Mouse (Mus musculus): ENCODE measurements around the gene Socs5. TPM values are rescaled to one million over a fixed set of nuclear protein-coding genes. Genes with fewer than 3 reads are reported as not detected.
"Not testable (repeated sequence)": the region's sequence is repeated elsewhere in the genome, so short reads cannot be mapped to it uniquely, and the experiment has no call there.

The Socs5 gene
- 4.8 and 5.2 TPM in 2 replicates for total RNA-seq (2014; rRNA removed)
- 2.4 and 2.9 TPM in 2 replicates for polyA plus RNA-seq (2012; rRNA removed)

GRCm38 (mm10) chr17:87107623-87108221 lies at the start of gene Socs5:
Gene Socs5 (plus strand): TSS chr17:87107679.
- peaks cover 10% of the 10 kb centered on the region; the same call in 1 of the 2 replicates for H3K79me2 ChIP-seq (ENCODE audit: control insufficient read depth, insufficient read depth, low read length)
- DNase-seq (ENCODE audit: extremely low read depth, low read depth, low spot score), result no peak
- H3K9ac ChIP-seq (ENCODE audit: low read depth, low read length), result peak within 1 kb of the TSS; percentile 89
- 0 out of 2 replicates have a peak, but pooled peaks have one; percentile 17 for TF ChIP-seq POLR2A (IDR thresholded peaks at IDR 0.05; ENCODE audit: extremely low read depth, insufficient read depth, low read length)
- TF ChIP-seq CTCF (IDR thresholded peaks at IDR 0.05; ENCODE audit: low read depth, low read length), result no peak
- peak within 1 kb of the TSS; percentile 93 for H3K4me3 ChIP-seq (ENCODE audit: insufficient read depth, low read depth, low read length)
- peak within 1 kb of the TSS; percentile 74 for H3K27ac ChIP-seq (replicated peaks; ENCODE audit: insufficient read depth, low read depth, low read length)
- WGBS, result under 1% methylated on average over 64 of the region's 73 CpGs
- no peaks in the 10 kb centered on the region for H3K36me3 ChIP-seq (ENCODE audit: control insufficient read depth, insufficient read depth, low read length)
- H3K4me1 ChIP-seq (ENCODE audit: control insufficient read depth, insufficient read depth, low read length), result peaks cover 26% of the 10 kb centered on the region
- no peaks in the 10 kb centered on the region for H3K27me3 ChIP-seq (ENCODE audit: control insufficient read depth, insufficient read depth, low read length)

DNA sequence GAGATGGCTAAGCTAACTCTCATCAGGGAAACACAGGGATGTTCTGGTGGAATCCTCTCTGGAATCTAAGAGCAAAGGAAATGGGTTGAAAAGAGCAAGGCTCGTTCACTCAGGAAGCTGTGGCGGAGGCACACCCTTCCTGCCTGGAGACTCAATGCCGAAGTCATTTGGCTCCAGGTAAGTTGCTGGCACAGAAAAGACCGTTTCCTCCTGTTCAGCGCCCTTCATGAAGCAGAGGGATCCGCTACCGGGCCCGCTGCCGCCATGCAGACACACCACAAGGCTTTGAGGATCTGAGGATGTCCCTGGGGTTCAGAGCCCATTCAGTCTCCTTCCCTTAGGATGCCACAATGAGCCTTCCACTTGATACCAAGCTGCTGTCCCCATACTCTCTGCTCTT lies 44.8 kb upstream of the Socs5 start:
- no peak for TF ChIP-seq POLR2A (IDR thresholded peaks at IDR 0.05; ENCODE audit: extremely low read depth, insufficient read depth, low read length)
- no peak for TF ChIP-seq CTCF (IDR thresholded peaks at IDR 0.05; ENCODE audit: low read depth, low read length)
- DNase-seq (ENCODE audit: extremely low read depth, low read depth, low spot score), result no peak
- Histone ChIP-seq H3K27ac (replicated peaks; ENCODE audit: insufficient read depth, low read depth, low read length) (no peak overlapping the region), H3K4me1 (ENCODE audit: control insufficient read depth, insufficient read depth, low read length) (no peaks in the 10 kb centered on the region), H3K79me2 (ENCODE audit: control insufficient read depth, insufficient read depth, low read length) (no peaks in the 10 kb centered on the region), H3K9ac (ENCODE audit: low read depth, low read length) (no peak overlapping the region), H3K27me3 (ENCODE audit: control insufficient read depth, insufficient read depth, low read length) (no peaks in the 10 kb centered on the region), H3K36me3 (ENCODE audit: control insufficient read depth, insufficient read depth, low read length) (no peaks in the 10 kb centered on the region), H3K4me3 (ENCODE audit: insufficient read depth, low read depth, low read length) (no peak overlapping the region)
- 87% methylated on average over 9 of the region's 9 CpGs for WGBS

DNA sequence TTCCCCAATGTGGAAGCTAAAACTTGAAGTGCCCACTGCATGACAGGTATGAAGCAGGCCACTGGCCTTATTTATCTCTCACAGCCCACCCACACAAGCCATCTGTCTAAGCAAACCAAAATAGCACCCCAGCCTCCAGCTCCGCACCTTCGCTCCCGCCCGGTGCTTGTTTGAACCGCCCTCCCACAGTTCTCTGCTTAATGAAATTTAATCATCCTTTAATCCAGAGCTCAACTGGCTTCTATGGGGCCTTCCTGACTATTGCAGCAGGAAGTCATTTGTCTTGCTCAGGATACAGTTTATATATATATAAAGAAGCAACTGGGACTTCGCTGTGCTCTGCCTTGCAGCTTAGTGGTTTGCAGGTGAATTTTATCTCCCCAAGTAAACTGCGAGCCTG lies 44.0 kb upstream of the Socs5 start:
- Histone ChIP-seq H3K27ac (replicated peaks; ENCODE audit: insufficient read depth, low read depth, low read length) (no peak overlapping the region), H3K79me2 (ENCODE audit: control insufficient read depth, insufficient read depth, low read length) (no peaks in the 10 kb centered on the region), H3K9ac (ENCODE audit: low read depth, low read length) (no peak overlapping the region), H3K4me1 (ENCODE audit: control insufficient read depth, insufficient read depth, low read length) (no peaks in the 10 kb centered on the region), H3K36me3 (ENCODE audit: control insufficient read depth, insufficient read depth, low read length) (no peaks in the 10 kb centered on the region), H3K27me3 (ENCODE audit: control insufficient read depth, insufficient read depth, low read length) (no peaks in the 10 kb centered on the region), H3K4me3 (ENCODE audit: insufficient read depth, low read depth, low read length) (no peak overlapping the region)
- DNase-seq (ENCODE audit: extremely low read depth, low read depth, low spot score), result no peak
- TF ChIP-seq POLR2A (IDR thresholded peaks at IDR 0.05; ENCODE audit: extremely low read depth, insufficient read depth, low read length) (no peak), CTCF (IDR thresholded peaks at IDR 0.05; ENCODE audit: low read depth, low read length) (no peak)
- WGBS, result 78% methylated on average over 7 of the region's 7 CpGs

GRCm38 (mm10) chr17:87063969-87064368 lies 43.5 kb upstream of the Socs5 start:
- H3K4me3 ChIP-seq (ENCODE audit: insufficient read depth, low read depth, low read length), result no peak overlapping the region
- DNase-seq (ENCODE audit: extremely low read depth, low read depth, low spot score), result no peak
- 73% methylated on average over 6 of the region's 6 CpGs for WGBS

DNA sequence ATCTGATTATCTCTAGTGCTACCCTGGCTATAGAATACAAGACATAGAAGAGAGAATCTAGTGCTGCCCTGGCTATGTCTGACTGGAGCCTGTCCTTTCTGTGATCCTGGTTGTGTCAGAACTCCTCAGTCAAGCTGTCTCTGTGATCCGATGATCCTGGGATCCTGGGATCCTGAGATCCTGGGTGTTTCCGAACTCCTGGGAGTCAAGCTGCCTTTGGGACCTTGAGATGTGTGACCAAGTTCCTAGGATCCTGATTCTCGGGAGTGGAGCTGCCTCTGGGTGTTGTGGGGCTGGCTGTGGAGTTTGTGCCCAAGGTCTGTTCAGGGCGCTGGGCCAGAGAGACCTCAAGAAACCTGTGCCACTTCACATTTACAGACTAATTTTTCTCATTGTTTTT lies 38.5 kb upstream of the Socs5 start:
- TF ChIP-seq CTCF (IDR thresholded peaks at IDR 0.05; ENCODE audit: low read depth, low read length) (no peak), POLR2A (IDR thresholded peaks at IDR 0.05; ENCODE audit: extremely low read depth, insufficient read depth, low read length) (no peak)
- Histone ChIP-seq H3K27ac (replicated peaks; ENCODE audit: insufficient read depth, low read depth, low read length) (no peak overlapping the region), H3K9ac (ENCODE audit: low read depth, low read length) (no peak overlapping the region), H3K36me3 (ENCODE audit: control insufficient read depth, insufficient read depth, low read length) (no peaks in the 10 kb centered on the region), H3K79me2 (ENCODE audit: control insufficient read depth, insufficient read depth, low read length) (no peaks in the 10 kb centered on the region), H3K4me1 (ENCODE audit: control insufficient read depth, insufficient read depth, low read length) (no peaks in the 10 kb centered on the region), H3K27me3 (ENCODE audit: control insufficient read depth, insufficient read depth, low read length) (no peaks in the 10 kb centered on the region), H3K4me3 (ENCODE audit: insufficient read depth, low read depth, low read length) (no peak overlapping the region)
- 91% methylated on average over 4 of the region's 4 CpGs for WGBS
- no peak for DNase-seq (ENCODE audit: extremely low read depth, low read depth, low spot score)

More at GRCm38 (mm10) chr17:87063969-87064368, 43.5 kb upstream of the Socs5 start:
- no peaks in the 10 kb centered on the region for H3K4me1 ChIP-seq (ENCODE audit: control insufficient read depth, insufficient read depth, low read length)
- H3K79me2 ChIP-seq (ENCODE audit: control insufficient read depth, insufficient read depth, low read length), result no peaks in the 10 kb centered on the region
- no peaks in the 10 kb centered on the region for H3K27me3 ChIP-seq (ENCODE audit: control insufficient read depth, insufficient read depth, low read length)
- H3K27ac ChIP-seq (replicated peaks; ENCODE audit: insufficient read depth, low read depth, low read length), result no peak overlapping the region
- TF ChIP-seq POLR2A (IDR thresholded peaks at IDR 0.05; ENCODE audit: extremely low read depth, insufficient read depth, low read length) (no peak), CTCF (IDR thresholded peaks at IDR 0.05; ENCODE audit: low read depth, low read length) (no peak)
- no peaks in the 10 kb centered on the region for H3K36me3 ChIP-seq (ENCODE audit: control insufficient read depth, insufficient read depth, low read length)
- H3K9ac ChIP-seq (ENCODE audit: low read depth, low read length), result no peak overlapping the region

- H3K4me1 ChIP-seq (ENCODE audit: control insufficient read depth, insufficient read depth, low read length); H3K36me3 ChIP-seq (ENCODE audit: control insufficient read depth, insufficient read depth, low read length); H3K9ac ChIP-seq (ENCODE audit: low read depth, low read length); H3K27ac ChIP-seq (replicated peaks; ENCODE audit: insufficient read depth, low read depth, low read length); DNase-seq (ENCODE audit: extremely low read depth, low read depth, low spot score); H3K4me3 ChIP-seq (ENCODE audit: insufficient read depth, low read depth, low read length); H3K27me3 ChIP-seq (ENCODE audit: control insufficient read depth, insufficient read depth, low read length); H3K79me2 ChIP-seq (ENCODE audit: control insufficient read depth, insufficient read depth, low read length): not testable (repeated sequence)
- whole genome bisulfite sequencing, result 100% methylated on average over 1 of the region's 1 CpGs
Measured at GRCm38 (mm10) chr17:87072183-87072582, 35.3 kb upstream of the Socs5 start.
